ENCODE assay signal across 8 mouse cellular contexts in the genomic region with DNA sequence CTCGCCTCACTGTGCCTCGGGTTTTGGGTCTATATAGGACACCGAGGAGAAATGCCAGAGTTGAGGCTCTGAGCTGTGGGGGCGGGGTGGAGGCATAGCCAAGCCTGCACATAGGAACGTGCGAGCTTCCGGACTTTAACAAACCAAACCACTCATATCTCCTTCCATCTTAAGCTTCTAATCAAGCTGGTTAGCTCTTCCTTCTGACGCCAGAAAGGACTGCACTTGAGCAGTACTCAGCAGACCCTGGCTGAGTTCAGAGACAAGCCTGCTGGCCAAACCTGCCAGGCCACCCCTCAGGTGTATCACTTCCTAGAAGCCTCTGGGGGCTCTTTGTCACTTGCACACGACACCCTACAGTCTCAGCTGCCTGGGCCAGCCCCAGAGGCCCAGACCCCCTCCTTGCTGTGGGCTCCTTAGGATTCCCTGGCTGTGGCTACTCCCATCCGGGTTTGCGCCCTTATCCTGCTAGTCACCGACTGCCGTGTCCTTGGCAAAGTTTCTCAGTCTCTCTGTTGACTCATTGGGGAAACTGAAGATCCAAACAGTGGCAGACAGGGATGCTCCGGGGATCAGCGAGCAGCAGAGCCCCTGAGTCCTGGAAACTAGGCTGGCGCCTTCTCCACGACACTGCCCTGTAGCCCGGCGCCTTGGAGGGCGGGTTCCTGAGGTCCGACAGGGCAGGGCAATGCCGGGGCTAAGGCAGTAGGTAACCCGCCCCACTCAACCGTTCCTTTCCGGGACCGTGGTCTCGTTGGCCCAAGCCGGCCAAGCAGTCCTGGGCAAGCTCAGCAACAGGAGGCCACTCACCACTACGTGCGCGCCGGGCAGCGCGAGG. TPM values are rescaled to one million over a fixed set of nuclear protein-coding genes. Genes with fewer than 3 reads are reported as not detected.
DNase-seq lines count a peak whose midpoint lies in the region; ATAC-seq and TF ChIP-seq lines count a peak whose summit lies in the region.

No protein-coding gene starts in this region.

- H3K9ac ChIP-seq in heart, embryonic 12.5 days, result peak overlapping the region; percentile 81
- peak overlapping the region; percentile 65 for H3K9ac ChIP-seq in liver, postnatal 0 days (replicated peaks)
- H3K9ac ChIP-seq in neural tube, embryonic 14.5 days (replicated peaks; ENCODE audit: low read depth, low read length), result peak overlapping the region; percentile 72

- TF ChIP-seq EP300 in liver, postnatal 0 days (IDR thresholded peaks at IDR 0.05; ENCODE audit: low read depth), result no peak

- peak overlapping the region; percentile 66 for H3K4me3 ChIP-seq in heart, embryonic 12.5 days
- H3K4me3 ChIP-seq in liver, postnatal 0 days (ENCODE audit: low read depth, low read length), result peak overlapping the region; percentile 53
- H3K4me3 ChIP-seq in neural tube, embryonic 14.5 days (ENCODE audit: low read depth, low read length), result peak overlapping the region; percentile 53

- H3K4me2 ChIP-seq in heart, embryonic 12.5 days, result peak overlapping the region; percentile 96
- H3K4me2 ChIP-seq in liver, postnatal 0 days (ENCODE audit: low read depth, low read length), result peak overlapping the region; percentile 84
- peak overlapping the region; percentile 93 for H3K4me2 ChIP-seq in neural tube, embryonic 14.5 days (ENCODE audit: low read depth, low read length)

- peak; percentile 69 for ATAC-seq in heart, embryonic 12.5 days (ENCODE audit: insufficient number of reproducible peaks, low FRiP score)
- peak; percentile 60 for ATAC-seq in liver, postnatal 0 days
- ATAC-seq in neural tube, embryonic 14.5 days (ENCODE audit: low read depth), result peak; percentile 26

- DNase-seq in A20 (ENCODE audit: low read depth, low spot score), result peak; percentile 68
- DNase-seq in Muller cell, postnatal 12 days (ENCODE audit: inconsistent ontology term), result peak; percentile 78
- DNase-seq in embryo, embryonic 11 days, result peak; percentile 32
- DNase-seq in kidney, postnatal 14 days, result peak; percentile 33
- peak; percentile 42 for DNase-seq in liver, postnatal 0 days
- peak; percentile 55 for DNase-seq in thymus, postnatal 0 days (ENCODE audit: low spot score)

- peaks cover 9% of the 10 kb centered on the region; the same call in 1 of the 2 replicates for H3K36me3 ChIP-seq in heart, embryonic 12.5 days
- 0 out of 2 replicates have a peak, but pooled peaks cover 4% of the 10 kb centered on the region for H3K36me3 ChIP-seq in liver, postnatal 0 days (replicated peaks; ENCODE audit: insufficient read depth, low read length)
- H3K36me3 ChIP-seq in neural tube, embryonic 14.5 days (ENCODE audit: control insufficient read depth, insufficient read depth, low read length), result no peaks in the 10 kb centered on the region

- no peak for TF ChIP-seq CTCF in liver, postnatal 0 days (IDR thresholded peaks at IDR 0.05; ENCODE audit: low read depth)

- peaks cover 11% of the 10 kb centered on the region for H3K4me1 ChIP-seq in heart, embryonic 12.5 days (replicated peaks)
- H3K4me1 ChIP-seq in liver, postnatal 0 days (ENCODE audit: insufficient read depth), result peaks cover 18% of the 10 kb centered on the region
- peaks cover 9% of the 10 kb centered on the region for H3K4me1 ChIP-seq in neural tube, embryonic 14.5 days (ENCODE audit: control insufficient read depth, insufficient read depth, low read length)

- peak overlapping the region; percentile 82 for H3K27ac ChIP-seq in heart, embryonic 12.5 days (ENCODE audit: poor library complexity, severe bottlenecking)
- H3K27ac ChIP-seq in liver, postnatal 0 days (ENCODE audit: low read depth), result peak overlapping the region; percentile 72
- peak overlapping the region; percentile 87 for H3K27ac ChIP-seq in neural tube, embryonic 14.5 days (ENCODE audit: low read depth, low read length)

- H3K9me3 ChIP-seq in heart, embryonic 12.5 days (replicated peaks), result no peaks in the 10 kb centered on the region
- H3K9me3 ChIP-seq in liver, postnatal 0 days (ENCODE audit: low read length), result no peaks in the 10 kb centered on the region
- no peaks in the 10 kb centered on the region for H3K9me3 ChIP-seq in neural tube, embryonic 14.5 days (ENCODE audit: control insufficient read depth, low read length)

- H3K27me3 ChIP-seq in heart, embryonic 12.5 days (replicated peaks), result no peaks in the 10 kb centered on the region
- H3K27me3 ChIP-seq in liver, postnatal 0 days (ENCODE audit: insufficient read depth, low read length), result no peaks in the 10 kb centered on the region
- H3K27me3 ChIP-seq in neural tube, embryonic 14.5 days (ENCODE audit: control insufficient read depth, insufficient read depth, low read length), result no peaks in the 10 kb centered on the region

- 3% methylated on average over 34 of the region's 34 CpGs for WGBS in heart, embryonic 12.5 days
- 1% methylated on average over 34 of the region's 34 CpGs for WGBS in liver, postnatal 0 days (ENCODE audit: insufficient replicate concordance)
- 6% methylated on average over 34 of the region's 34 CpGs for WGBS in neural tube, embryonic 14.5 days

RNA-seq across cellular contexts. Expression of gene Kdsr, which starts 0.6 kb away (rescaled TPM):
- 9.0 and 9.5 TPM in 2 replicates for polyA plus RNA-seq in heart, embryonic 12.5 days (2016; fragmentation: Nextera tagmentation; extraction: Ambion mirVana)
- 7.3 and 8.0 TPM in 2 replicates for polyA plus RNA-seq in liver, postnatal 0 days (2015; fragmentation: Nextera tagmentation; extraction: Ambion mirVana)
- polyA plus RNA-seq in neural tube, embryonic 14.5 days (2014; fragmentation: Nextera tagmentation; extraction: Ambion mirVana), result 13.2 and 16.3 TPM in 2 replicates
- 11.7 and 13.5 TPM in 2 replicates for polyA plus RNA-seq in thymus, postnatal 0 days (2015; fragmentation: Nextera tagmentation; extraction: Ambion mirVana)

RNA-seq across cellular contexts. Expression of gene Vps4b, which starts 37.6 kb away (rescaled TPM):
- polyA plus RNA-seq in heart, embryonic 12.5 days (2016; fragmentation: Nextera tagmentation; extraction: Ambion mirVana), result 54.0 and 58.6 TPM in 2 replicates
- polyA plus RNA-seq in liver, postnatal 0 days (2015; fragmentation: Nextera tagmentation; extraction: Ambion mirVana), result 20.2 and 22.7 TPM in 2 replicates
- 32.8 and 45.9 TPM in 2 replicates for polyA plus RNA-seq in neural tube, embryonic 14.5 days (2014; fragmentation: Nextera tagmentation; extraction: Ambion mirVana)
- 82.5 and 88.7 TPM in 2 replicates for polyA plus RNA-seq in thymus, postnatal 0 days (2015; fragmentation: Nextera tagmentation; extraction: Ambion mirVana)

RNA-seq across cellular contexts. Expression of gene Bcl2, which starts 44.9 kb away (rescaled TPM):
- polyA plus RNA-seq in heart, embryonic 12.5 days (2016; fragmentation: Nextera tagmentation; extraction: Ambion mirVana), result 8.8 and 9.9 TPM in 2 replicates
- 0.70 and 0.83 TPM in 2 replicates for polyA plus RNA-seq in liver, postnatal 0 days (2015; fragmentation: Nextera tagmentation; extraction: Ambion mirVana)
- 14.2 and 14.4 TPM in 2 replicates for polyA plus RNA-seq in neural tube, embryonic 14.5 days (2014; fragmentation: Nextera tagmentation; extraction: Ambion mirVana)
- 17.4 and 24.9 TPM in 2 replicates for polyA plus RNA-seq in thymus, postnatal 0 days (2015; fragmentation: Nextera tagmentation; extraction: Ambion mirVana)

Comparison
In these comparisons a context has a peak if more than half of its experiments do, and no peak if none do; other contexts are left out.
1. Peak in every context shown above with its lines: DNase-seq, ATAC-seq, H3K4me3 ChIP-seq and H3K27ac ChIP-seq.